Mouse (Mus musculus) MEL (cell line): ENCODE data around the gene Naa38. TPM values are rescaled to one million over a fixed set of nuclear protein-coding genes. Genes with fewer than 3 reads are reported as not detected.
A peak's percentile ranks its signal among the peaks of the same experiment; 100 is the strongest.

Experiments used
- DNase-seq: peaks from one replicate; pipeline ENCODE4 v3.0.0; 2011; ENCODE audit warnings: low read depth, low spot score
- H3K27ac ChIP-seq: 2 replicates; pipeline ENCODE4 v1.5.1; 2012; ENCODE audit warnings: low read depth, mild to moderate bottlenecking, control low read depth, low read length, moderate library complexity; ENCODE audit not compliant: control insufficient read depth
- H3K27me3 ChIP-seq, 2 experiments: fragments of 150-350 bp in 1 of 2; sonication (generic) in 1 of 2; 2 replicates each; pipeline ENCODE4 v1.6.1; 2012; ENCODE audit warnings: low read length in 2 of 2, mild to moderate bottlenecking in 2 of 2, improper control_type of control experiment in 1 of 2, moderate library complexity in 1 of 2; ENCODE audit not compliant: insufficient read depth in 2 of 2, control insufficient read depth in 1 of 2
- H3K36me3 ChIP-seq, 2 experiments: 2 replicates each; pipeline ENCODE4 v1.6.1; 2012 to 2014; ENCODE audit warnings: low read length in 2 of 2, improper control_type of control experiment in 1 of 2, inconsistent platforms in 1 of 2, mild to moderate bottlenecking in 1 of 2; ENCODE audit not compliant: insufficient read depth in 2 of 2, control insufficient read depth in 1 of 2
- H3K4me1 ChIP-seq, 2 experiments: fragments of 150-350 bp in 1 of 2; sonication (generic) in 1 of 2; 2 replicates each; pipeline ENCODE4 v1.6.1; 2012; ENCODE audit warnings: low read length in 2 of 2, improper control_type of control experiment in 1 of 2, mild to moderate bottlenecking in 1 of 2; ENCODE audit not compliant: insufficient read depth in 2 of 2, control insufficient read depth in 1 of 2
- H3K4me3 ChIP-seq, 2 experiments: fragments of 150-350 bp in 1 of 2; sonication (generic) in 1 of 2; 2 replicates each; pipeline ENCODE4 v1.5.1; 2012; ENCODE audit warnings: low read depth in 2 of 2, low read length in 2 of 2, mild to moderate bottlenecking in 2 of 2, moderate library complexity in 2 of 2, control low read depth in 1 of 2, improper control_type of control experiment in 1 of 2; ENCODE audit not compliant: control insufficient read depth in 1 of 2, insufficient read depth in 1 of 2
- H3K79me2 ChIP-seq: 2 replicates; pipeline ENCODE4 v1.6.1; 2012; ENCODE audit warnings: mild to moderate bottlenecking, low read length, moderate library complexity; ENCODE audit not compliant: control insufficient read depth, poor library complexity, insufficient read depth
- H3K9ac ChIP-seq: 2 replicates; pipeline ENCODE4 v1.6.1; 2012; ENCODE audit warnings: low read depth, mild to moderate bottlenecking, control low read depth, low read length, moderate library complexity; ENCODE audit not compliant: control insufficient read depth, poor library complexity, severe bottlenecking
- H3K9me3 ChIP-seq: fragments of 150-350 bp; sonication (generic); replicated peaks from 2 replicates; pipeline ENCODE4 v1.6.1; 2012; ENCODE audit warnings: mild to moderate bottlenecking, low read length, improper control_type of control experiment, moderate library complexity; ENCODE audit not compliant: insufficient read depth
- BHLHE40 ChIP-seq: IDR thresholded peaks from 2 replicates; pipeline ENCODE4 v1.6.1; 2012; ENCODE audit warnings: low read depth, mild to moderate bottlenecking, inconsistent platforms, low read length, improper control_type of control experiment, borderline replicate concordance
- CHD1 ChIP-seq: IDR thresholded peaks from 2 replicates; pipeline ENCODE4 v1.6.1; 2012; ENCODE audit warnings: low read depth, mild to moderate bottlenecking, inconsistent platforms, low read length, improper control_type of control experiment
- CHD2 ChIP-seq: IDR thresholded peaks from 2 replicates; pipeline ENCODE4 v1.6.1; 2011; ENCODE audit warnings: low read length, improper control_type of control experiment
- E2F4 ChIP-seq: IDR thresholded peaks from 2 replicates; pipeline ENCODE4 v1.6.1; 2011; ENCODE audit warnings: low read depth, low read length, improper control_type of control experiment, borderline replicate concordance
- ELF1 ChIP-seq: IDR thresholded peaks from 2 replicates; pipeline ENCODE4 v1.6.1; 2014; ENCODE audit warnings: low read depth, mild to moderate bottlenecking, inconsistent platforms, low read length, improper control_type of control experiment, moderate library complexity
- EP300 ChIP-seq, 2 experiments: IDR thresholded peaks; 2 replicates each; pipeline ENCODE4 v1.6.1; 2011; ENCODE audit warnings: improper control_type of control experiment in 2 of 2, low read length in 2 of 2, low read depth in 1 of 2, mild to moderate bottlenecking in 1 of 2
- GABPA ChIP-seq: IDR thresholded peaks from 2 replicates; pipeline ENCODE4 v1.6.1; 2012; ENCODE audit warnings: low read depth, mild to moderate bottlenecking, inconsistent platforms, low read length, improper control_type of control experiment, moderate library complexity
- GATA1 ChIP-seq: IDR thresholded peaks from 2 replicates; pipeline ENCODE4 v1.6.1; 2011; ENCODE audit warnings: low read depth, low read length, improper control_type of control experiment
- HCFC1 ChIP-seq: IDR thresholded peaks from 2 replicates; pipeline ENCODE4 v1.6.1; 2012; ENCODE audit warnings: low read depth, mild to moderate bottlenecking, inconsistent platforms, low read length, improper control_type of control experiment, moderate library complexity
- JUND ChIP-seq: IDR thresholded peaks from 2 replicates; pipeline ENCODE4 v1.6.1; 2011; ENCODE audit warnings: low read depth, mild to moderate bottlenecking, improper control_type of control experiment, low read length
- KAT2A ChIP-seq: conservative IDR thresholded peaks from 2 replicates; pipeline ENCODE4 v1.6.1; 2012; ENCODE audit warnings: low read depth, low read length, improper control_type of control experiment, inconsistent platforms
- MAZ ChIP-seq: IDR thresholded peaks from 2 replicates; pipeline ENCODE4 v1.6.1; 2012; ENCODE audit warnings: low read depth, mild to moderate bottlenecking, inconsistent platforms, low read length, improper control_type of control experiment
- MEF2A ChIP-seq: IDR thresholded peaks from 2 replicates; pipeline ENCODE4 v1.6.1; 2014; ENCODE audit warnings: low read depth, mild to moderate bottlenecking, inconsistent platforms, low read length, improper control_type of control experiment; ENCODE audit not compliant: poor library complexity, insufficient replicate concordance, severe bottlenecking; ENCODE audit errors: extremely low read depth
- MXI1 ChIP-seq: IDR thresholded peaks from 2 replicates; pipeline ENCODE4 v1.6.1; 2011; ENCODE audit warnings: mild to moderate bottlenecking, low read depth, low read length, improper control_type of control experiment
- MYB ChIP-seq: IDR thresholded peaks from 2 replicates; pipeline ENCODE4 v1.6.1; 2011; ENCODE audit warnings: mild to moderate bottlenecking, low read depth, low read length, improper control_type of control experiment
- MYC ChIP-seq: IDR thresholded peaks from 2 replicates; pipeline ENCODE4 v1.6.1; 2011; ENCODE audit warnings: low read depth, mild to moderate bottlenecking, low read length, improper control_type of control experiment, moderate library complexity
- NELFE ChIP-seq: IDR thresholded peaks from 2 replicates; pipeline ENCODE4 v1.6.1; 2011; ENCODE audit warnings: low read depth, low read length, improper control_type of control experiment
- NRF1 ChIP-seq: IDR thresholded peaks from 2 replicates; pipeline ENCODE4 v1.6.1; 2014; ENCODE audit warnings: low read depth, mild to moderate bottlenecking, inconsistent platforms, low read length, improper control_type of control experiment, moderate library complexity; ENCODE audit not compliant: poor library complexity, insufficient read depth, severe bottlenecking
- POLR2A ChIP-seq, 2 experiments: IDR thresholded peaks; 2 replicates each; pipeline ENCODE4 v1.6.1; 2011 to 2012; ENCODE audit warnings: low read length in 2 of 2, mild to moderate bottlenecking in 2 of 2, control low read depth in 1 of 2, improper control_type of control experiment in 1 of 2, low read depth in 1 of 2, moderate library complexity in 1 of 2; ENCODE audit not compliant: control insufficient read depth in 1 of 2, insufficient read depth in 1 of 2, poor library complexity in 1 of 2
- POLR2AphosphoS5 ChIP-seq: IDR thresholded peaks from 2 replicates; pipeline ENCODE4 v1.6.1; 2012; ENCODE audit warnings: low read depth, borderline replicate concordance, mild to moderate bottlenecking, inconsistent platforms, low read length, moderate library complexity, mixed read lengths
- RAD21 ChIP-seq: IDR thresholded peaks from 2 replicates; pipeline ENCODE4 v1.6.1; 2011; ENCODE audit warnings: mild to moderate bottlenecking, low read depth, low read length, improper control_type of control experiment
- RCOR1 ChIP-seq: IDR thresholded peaks from 2 replicates; pipeline ENCODE4 v1.6.1; 2012; ENCODE audit warnings: low read depth, mild to moderate bottlenecking, inconsistent platforms, low read length, improper control_type of control experiment
- SIN3A ChIP-seq: IDR thresholded peaks from 2 replicates; pipeline ENCODE4 v1.6.1; 2012; ENCODE audit warnings: low read length, improper control_type of control experiment, inconsistent platforms
- SMC3 ChIP-seq: IDR thresholded peaks from 2 replicates; pipeline ENCODE4 v1.6.1; 2011; ENCODE audit warnings: low read depth, low read length, improper control_type of control experiment
- TAL1 ChIP-seq: IDR thresholded peaks from 2 replicates; pipeline ENCODE4 v1.6.1; 2012; ENCODE audit warnings: mild to moderate bottlenecking, inconsistent platforms, low read length, moderate library complexity, mixed read lengths
- TBP ChIP-seq: IDR thresholded peaks from 2 replicates; pipeline ENCODE4 v1.8.0; 2011; ENCODE audit warnings: low read depth, low read length, improper control_type of control experiment
- TCF12 ChIP-seq: IDR thresholded peaks from 2 replicates; pipeline ENCODE4 v1.6.1; 2014; ENCODE audit warnings: low read depth, mild to moderate bottlenecking, inconsistent platforms, low read length, improper control_type of control experiment, moderate library complexity
- UBTF ChIP-seq: IDR thresholded peaks from 2 replicates; pipeline ENCODE4 v1.6.1; 2012; ENCODE audit warnings: low read depth, mild to moderate bottlenecking, inconsistent platforms, low read length, improper control_type of control experiment, moderate library complexity, borderline replicate concordance; ENCODE audit not compliant: insufficient read depth
- USF1 ChIP-seq: IDR thresholded peaks from 2 replicates; pipeline ENCODE4 v1.6.1; 2014; ENCODE audit warnings: low read depth, mild to moderate bottlenecking, inconsistent platforms, low read length, improper control_type of control experiment, moderate library complexity
- USF2 ChIP-seq, 2 experiments: IDR thresholded peaks; 2 replicates each; pipeline ENCODE4 v1.6.1; 2011 to 2012; ENCODE audit warnings: improper control_type of control experiment in 2 of 2, low read length in 2 of 2, borderline replicate concordance in 1 of 2, inconsistent platforms in 1 of 2, low read depth in 1 of 2, mild to moderate bottlenecking in 1 of 2; ENCODE audit not compliant: insufficient read depth in 1 of 2
- ZC3H11A ChIP-seq: IDR thresholded peaks from 2 replicates; pipeline ENCODE4 v1.6.1; 2012; ENCODE audit warnings: low read depth, mild to moderate bottlenecking, inconsistent platforms, low read length, improper control_type of control experiment
- ZKSCAN1 ChIP-seq: IDR thresholded peaks from 2 replicates; pipeline ENCODE4 v1.6.1; 2012; ENCODE audit warnings: low read depth, mild to moderate bottlenecking, inconsistent platforms, low read length, improper control_type of control experiment, moderate library complexity
- ZMIZ1 ChIP-seq: IDR thresholded peaks from 2 replicates; pipeline ENCODE4 v1.6.1; 2012; ENCODE audit warnings: low read depth, mild to moderate bottlenecking, inconsistent platforms, low read length, improper control_type of control experiment, moderate library complexity
- ZNF384 ChIP-seq: IDR thresholded peaks from 2 replicates; pipeline ENCODE4 v1.6.1; 2012; ENCODE audit warnings: low read depth, mild to moderate bottlenecking, inconsistent platforms, low read length, improper control_type of control experiment
- polyA plus RNA-seq, 2 experiments: library from polyadenylated mRNA; stranded (reverse) in 1 of 2; unstranded in 1 of 2; fragments of >175 nt in 1 of 2; fragments of >200 nt in 1 of 2; gene quantifications; 2 replicates each; pipeline versions ENCODE4 v1.2.1 to v1.2.4; 2012; ENCODE audit warnings: low replicate concordance in 2 of 2, low read depth in 1 of 2; ENCODE audit not compliant: insufficient read length in 2 of 2, insufficient read depth in 1 of 2, missing spikeins in 1 of 2
- total RNA-seq: library from RNA; depleted of rRNA; stranded (reverse); fragments of 300-350 nt; gene quantifications from 2 replicates; pipeline ENCODE4 v1.2.3, GENCODE M21; 2012

Naa38 gene
- total and polyA plus RNA-seq, 3 experiments = 173 to 190 TPM; not detected in 1

GRCm38 (mm10) chr11:69408541-69409377 lies 13.5 kb downstream of the Naa38 start:
- Histone ChIP-seq H3K9ac (peak overlapping the region; percentile 72), H3K79me2 (peaks cover 48% of the 10 kb centered on the region), H3K27ac (peak overlapping the region; percentile 81), H3K9me3 (no peaks in the 10 kb centered on the region), H3K36me3 (peaks cover 0 to 20% of the 10 kb centered on the region in 2 experiments; a peak in 3 of 4 replicates), H3K4me1 (peaks cover 11 to 25% of the 10 kb centered on the region in 2 experiments), H3K4me3 (peak overlapping the region; percentile 68 to 79), H3K27me3 (no peaks in the 10 kb centered on the region)
- DNase-seq = peak; percentile 99
- TF ChIP-seq JUND (0 out of 2 replicates have a peak, but pooled peaks have one; percentile 50), E2F4 (peak; percentile 56; the same call in 1 of the 2 replicates), SIN3A (peak; percentile 50; the same call in 1 of the 2 replicates), RCOR1 (no peak; the same call in 1 of the 2 replicates), HCFC1 (no peak), BHLHE40 (no peak), USF1 (no peak), NELFE (peak; percentile 54), SMC3 (0 out of 2 replicates have a peak, but pooled peaks have one; percentile 6), MAZ (no peak), KAT2A (peak; percentile 39; the same call in 1 of the 2 replicates), TBP (peak; percentile 71), POLR2A (IDR thresholded peaks at IDR 0.05; ENCODE audit: control insufficient read depth in 1 of 2, insufficient read depth in 1 of 2, low read depth in 1 of 2, low read length in 2 of 2, poor library complexity in 1 of 2) (peak in 1 of 2 experiments; percentile 83; a peak in 2 of 4 replicates), UBTF (0 out of 2 replicates have a peak, but pooled peaks have one; percentile 5), ZNF384 (no peak), MYC (no peak; the same call in 1 of the 2 replicates), ZC3H11A (no peak), EP300 (IDR thresholded peaks at IDR 0.05; ENCODE audit: low read depth in 1 of 2, low read length in 2 of 2) (no peak), POLR2AphosphoS5 (no peak), NRF1 (no peak), MEF2A (no peak), ZMIZ1 (0 out of 2 replicates have a peak, but pooled peaks have one; percentile 47), CHD1 (no peak; the same call in 1 of the 2 replicates), MXI1 (no peak), ELF1 (0 out of 2 replicates have a peak, but pooled peaks have one; percentile 15), TAL1 (no peak), MYB (no peak), GATA1 (no peak), USF2 (IDR thresholded peaks at IDR 0.05; ENCODE audit: borderline replicate concordance in 1 of 2, insufficient read depth in 1 of 2, low read depth in 1 of 2, low read length in 2 of 2) (no peak), ZKSCAN1 (no peak), GABPA (0 out of 2 replicates have a peak, but pooled peaks have one; percentile 30), RAD21 (no peak), CHD2 (peak; percentile 41), TCF12 (no peak; the same call in 1 of the 2 replicates)
